Mouse (Mus musculus): ENCODE results near the gene Wnt10b. TPM values are rescaled to one million over a fixed set of nuclear protein-coding genes. Genes with fewer than 3 reads are reported as not detected.
"Not testable (repeated sequence)": the region's sequence is repeated elsewhere in the genome, so short reads cannot be mapped to it uniquely, and the experiment has no call there.

The Wnt10b gene
- polyA plus RNA-seq (2015; fragmentation: Nextera tagmentation; extraction: Ambion mirVana) = 0.17 TPM in 1 of 2 replicates, not detected in the other

DNA sequence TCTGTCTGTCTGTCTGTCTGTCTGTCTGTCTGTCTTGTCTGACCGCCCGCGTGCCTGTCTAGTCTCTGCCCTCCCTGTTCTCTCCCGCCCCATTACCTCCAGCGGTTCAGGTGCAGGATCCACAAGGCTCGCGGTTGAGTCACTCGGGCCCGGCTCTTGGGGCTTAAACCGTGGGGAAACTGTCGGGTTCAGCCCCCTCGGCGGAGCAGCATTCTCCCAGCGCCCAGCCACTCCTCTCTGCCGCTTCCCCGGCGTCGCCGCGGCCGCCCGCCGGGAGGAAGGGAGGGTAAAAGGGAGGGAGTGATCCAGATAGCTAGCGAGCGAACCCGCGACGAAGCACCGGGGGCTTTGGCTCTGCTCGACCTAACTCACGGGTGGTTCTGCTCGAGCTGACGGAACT, at the start of gene Wnt10b:
Gene Wnt10b (minus strand): TSS at position 389 of the 400 bp plus-strand sequence.
- Histone ChIP-seq H3K27me3 (replicated peaks) (peaks cover 98% of the 10 kb centered on the region), H3K9me3 (no peaks in the 10 kb centered on the region), H3K4me2 (peak within 1 kb of the TSS; percentile 49), H3K4me1 (peaks cover 28% of the 10 kb centered on the region), H3K36me3 (replicated peaks) (no peaks in the 10 kb centered on the region), H3K27ac (no peak within 1 kb of the TSS), H3K4me3 (peak within 1 kb of the TSS; percentile 24), H3K9ac (no peak within 1 kb of the TSS)
- no peak for ATAC-seq (replicated peaks)
- WGBS = under 1% methylated on average over 25 of the region's 33 CpGs

DNA sequence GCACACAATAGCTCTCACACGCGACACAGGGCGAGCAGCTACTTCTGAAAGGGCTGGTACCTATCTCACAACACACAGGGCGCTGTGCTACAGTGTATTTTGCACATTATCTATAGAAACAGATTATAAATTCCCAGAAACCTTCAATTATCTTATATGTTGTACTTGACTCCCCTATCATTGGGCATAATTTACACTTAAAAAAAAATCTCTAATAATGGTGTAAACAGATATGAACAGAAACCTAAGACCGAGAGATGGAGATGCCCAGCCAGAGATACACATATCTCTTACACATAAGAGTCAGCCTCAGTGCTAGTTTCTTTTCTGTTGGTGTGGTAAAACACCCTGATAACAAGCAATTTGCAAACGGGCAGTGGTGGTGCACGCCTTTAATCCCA, 49.7 kb upstream of the Wnt10b start:
- Histone ChIP-seq H3K4me3 (no peak overlapping the region), H3K27me3 (replicated peaks) (no peaks in the 10 kb centered on the region), H3K4me2 (no peak overlapping the region), H3K9ac (no peak overlapping the region), H3K9me3 (no peaks in the 10 kb centered on the region), H3K36me3 (replicated peaks) (peaks cover 9% of the 10 kb centered on the region; the same call in 1 of the 2 replicates), H3K4me1 (peaks cover 19% of the 10 kb centered on the region), H3K27ac (no peak overlapping the region)
- ATAC-seq (replicated peaks) = no peak
- WGBS = 91% methylated on average over 7 of the region's 7 CpGs

DNA sequence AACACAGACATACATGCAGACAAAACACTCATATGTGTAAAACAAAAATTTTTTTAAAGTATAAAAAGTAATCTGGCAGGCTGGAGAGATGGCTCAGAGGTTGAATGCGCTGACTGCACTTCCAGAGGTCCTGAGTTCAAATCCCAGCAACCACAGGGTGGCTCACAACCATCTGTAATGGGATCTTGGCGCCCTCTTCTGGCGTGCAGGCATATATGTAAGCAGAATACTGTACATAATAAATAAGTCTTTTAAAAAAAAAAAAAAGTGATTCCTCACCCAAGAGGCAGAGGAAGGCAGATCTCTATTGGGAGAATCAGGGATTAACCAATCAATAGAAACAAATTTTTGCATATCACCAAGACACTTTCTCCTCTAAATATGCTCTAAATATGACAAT, 45.5 kb upstream of the Wnt10b start:
- Histone ChIP-seq H3K9ac (no peak overlapping the region), H3K27me3 (replicated peaks) (no peaks in the 10 kb centered on the region), H3K36me3 (replicated peaks) (peaks cover 9% of the 10 kb centered on the region; the same call in 1 of the 2 replicates), H3K27ac (no peak overlapping the region), H3K4me3 (no peak overlapping the region), H3K9me3 (no peaks in the 10 kb centered on the region), H3K4me1 (no peaks in the 10 kb centered on the region), H3K4me2 (no peak overlapping the region)
- no peak for ATAC-seq (replicated peaks)
- 71% methylated on average over 3 of the region's 3 CpGs for WGBS

- Histone ChIP-seq H3K27me3 (replicated peaks) (no peaks in the 10 kb centered on the region), H3K9me3 (no peaks in the 10 kb centered on the region), H3K4me1 (no peaks in the 10 kb centered on the region), H3K27ac (no peak overlapping the region), H3K36me3 (replicated peaks) (peaks cover 9% of the 10 kb centered on the region; the same call in 1 of the 2 replicates), H3K4me2 (no peak overlapping the region), H3K4me3 (no peak overlapping the region), H3K9ac (no peak overlapping the region)
- no peak for ATAC-seq (replicated peaks)
- 92% methylated on average over 5 of the region's 5 CpGs for WGBS
Measured at GRCm38 (mm10) chr15:98822147-98822546, 44.2 kb upstream of the Wnt10b start.

DNA sequence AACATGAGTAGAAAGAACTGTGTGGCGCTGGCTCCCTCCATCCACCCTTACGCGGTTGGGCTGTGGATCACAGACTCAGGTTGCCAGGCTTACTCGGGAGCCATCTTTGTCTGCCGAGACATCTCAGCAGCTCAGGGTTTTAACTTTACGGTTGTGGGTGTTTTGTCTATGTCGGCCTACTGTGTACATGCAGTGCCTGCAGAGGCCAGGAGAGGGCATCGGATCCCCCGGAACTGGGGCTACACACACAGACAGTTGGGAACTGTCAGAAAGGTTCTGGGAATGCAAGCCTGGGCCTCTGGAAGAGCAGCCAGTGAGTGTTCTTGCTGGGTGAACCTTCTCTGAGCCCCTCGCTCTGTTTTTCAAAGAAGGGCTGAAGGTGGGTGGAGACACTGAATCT, 43.5 kb upstream of the Wnt10b start:
- H3K4me2 ChIP-seq = no peak overlapping the region
- no peak overlapping the region for H3K9ac ChIP-seq
- H3K27me3 ChIP-seq (replicated peaks) = no peaks in the 10 kb centered on the region
- no peaks in the 10 kb centered on the region for H3K4me1 ChIP-seq
- no peak overlapping the region for H3K4me3 ChIP-seq
- H3K36me3 ChIP-seq (replicated peaks) = peaks cover 9% of the 10 kb centered on the region; the same call in 1 of the 2 replicates
- ATAC-seq (replicated peaks) = no peak
- WGBS = 27% methylated on average over 10 of the region's 10 CpGs
- H3K27ac ChIP-seq = no peak overlapping the region
- no peaks in the 10 kb centered on the region for H3K9me3 ChIP-seq

DNA sequence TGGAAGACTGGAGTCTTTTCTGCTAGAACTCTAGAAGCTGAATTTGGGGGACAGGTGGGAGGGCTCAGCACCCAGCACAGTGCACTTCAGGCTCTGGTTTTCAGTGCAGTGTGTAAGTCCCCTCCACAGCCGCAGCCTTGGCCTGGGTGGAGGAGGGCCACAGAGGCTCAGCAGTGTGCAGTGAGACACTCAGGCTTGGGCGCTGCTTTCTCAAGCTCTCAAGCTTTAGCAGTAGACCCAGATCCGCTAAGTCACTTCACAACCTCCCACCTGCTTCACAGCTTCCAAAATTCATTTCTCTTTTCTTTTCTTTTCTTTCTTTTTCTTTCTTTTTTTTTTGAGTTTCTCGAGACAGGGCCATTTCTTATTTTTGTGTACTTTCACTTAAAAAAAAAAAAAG, 43.0 kb upstream of the Wnt10b start:
- Histone ChIP-seq H3K36me3 (replicated peaks) (peaks cover 9% of the 10 kb centered on the region; the same call in 1 of the 2 replicates), H3K27ac (no peak overlapping the region), H3K4me3 (no peak overlapping the region), H3K27me3 (replicated peaks) (no peaks in the 10 kb centered on the region), H3K4me2 (no peak overlapping the region), H3K4me1 (no peaks in the 10 kb centered on the region), H3K9me3 (no peaks in the 10 kb centered on the region), H3K9ac (no peak overlapping the region)
- ATAC-seq (replicated peaks) = no peak
- 84% methylated on average over 4 of the region's 4 CpGs for WGBS

DNA sequence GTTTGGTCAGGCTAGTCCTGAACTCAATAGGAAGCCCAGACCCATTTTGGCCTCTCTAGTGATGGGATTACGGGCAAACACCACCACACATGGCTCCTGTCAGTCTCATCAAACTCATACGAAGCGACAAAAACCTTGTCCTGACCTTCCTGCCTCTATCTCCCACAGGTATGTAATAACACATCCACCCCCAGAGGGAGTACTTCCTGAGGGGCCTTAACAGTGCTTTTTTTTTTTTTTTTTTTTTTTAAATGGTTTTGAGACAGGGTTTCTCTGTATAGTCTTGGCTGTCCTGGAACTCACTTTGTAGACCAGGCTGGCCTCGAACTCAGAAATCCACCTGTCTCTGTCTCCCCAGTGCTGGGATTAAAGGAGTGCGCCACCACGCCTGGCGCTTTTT, 40.2 kb upstream of the Wnt10b start:
- H3K36me3 ChIP-seq (replicated peaks) = peaks cover 13% of the 10 kb centered on the region; the same call in 1 of the 2 replicates

GRCm38 (mm10) chr15:98812741-98813424, 34.9 kb upstream of the Wnt10b start:
- no peak overlapping the region for H3K27ac ChIP-seq
- H3K4me1 ChIP-seq = peaks cover 12% of the 10 kb centered on the region
- H3K4me3 ChIP-seq = no peak overlapping the region
- no peak overlapping the region for H3K9ac ChIP-seq
- H3K9me3 ChIP-seq = no peaks in the 10 kb centered on the region
- peaks cover 25% of the 10 kb centered on the region for H3K27me3 ChIP-seq (replicated peaks)
- no peak overlapping the region for H3K4me2 ChIP-seq
- peaks cover 20% of the 10 kb centered on the region; the same call in 1 of the 2 replicates for H3K36me3 ChIP-seq (replicated peaks)
- no peak for ATAC-seq (replicated peaks)
- 85% methylated on average over 20 of the region's 20 CpGs for WGBS

More for the DNA sequence above, 40.2 kb upstream of the Wnt10b start:
- Histone ChIP-seq H3K27ac (no peak overlapping the region), H3K4me1 (no peaks in the 10 kb centered on the region), H3K4me2 (no peak overlapping the region), H3K9ac (no peak overlapping the region), H3K4me3 (no peak overlapping the region), H3K27me3 (replicated peaks) (no peaks in the 10 kb centered on the region), H3K9me3 (no peaks in the 10 kb centered on the region)
- ATAC-seq (replicated peaks) = no peak
- 89% methylated on average over 7 of the region's 7 CpGs for WGBS

DNA sequence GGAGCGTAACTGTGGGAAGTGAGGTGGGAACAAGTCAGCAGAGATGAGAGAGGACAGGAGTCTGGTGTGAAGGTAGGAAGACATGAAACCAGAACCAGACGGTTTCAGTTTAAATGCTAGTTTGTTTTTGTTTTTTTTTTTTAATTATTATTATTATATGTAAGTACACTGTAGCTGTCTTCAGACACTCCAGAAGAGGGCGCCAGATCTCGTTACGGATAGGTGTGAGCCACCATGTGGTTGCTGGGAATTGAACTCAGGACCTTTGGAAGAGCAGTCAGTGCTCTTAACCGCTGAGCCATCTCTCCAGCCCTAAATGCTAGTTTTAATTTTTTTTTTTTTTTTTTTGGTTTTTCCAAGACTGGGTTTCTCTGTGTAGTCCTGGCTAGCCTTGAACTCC, 32.3 kb upstream of the Wnt10b start:
- H3K27me3 ChIP-seq (replicated peaks) = peaks cover 52% of the 10 kb centered on the region

GRCm38 (mm10) chr15:98809390-98809789, 31.4 kb upstream of the Wnt10b start, which contains the start of gene Ddn:
Gene Ddn (minus strand): TSS chr15:98809490.
- no peaks in the 10 kb centered on the region for H3K9me3 ChIP-seq
- H3K9ac ChIP-seq = peak within 1 kb of the TSS; percentile 39; the same call in 1 of the 2 replicates
- peak within 1 kb of the TSS; percentile 48 for H3K4me3 ChIP-seq
- H3K4me1 ChIP-seq = peaks cover 46% of the 10 kb centered on the region
- peak within 1 kb of the TSS; percentile 79 for H3K4me2 ChIP-seq
- 0 out of 2 replicates have a peak within 1 kb of the TSS, but pooled peaks have one; percentile 11 for H3K27ac ChIP-seq
- H3K36me3 ChIP-seq (replicated peaks) = peaks cover 17% of the 10 kb centered on the region; the same call in 1 of the 2 replicates
- peaks cover 60% of the 10 kb centered on the region for H3K27me3 ChIP-seq (replicated peaks)
- ATAC-seq (replicated peaks) = no peak
- WGBS = 68% methylated on average over 3 of the region's 3 CpGs

More for the DNA sequence above, 32.3 kb upstream of the Wnt10b start:
- not testable (repeated sequence) for H3K4me2 ChIP-seq; H3K4me3 ChIP-seq; H3K9me3 ChIP-seq; H3K27ac ChIP-seq; ATAC-seq (replicated peaks); H3K9ac ChIP-seq
- Histone ChIP-seq H3K4me1 (peaks cover 38% of the 10 kb centered on the region), H3K36me3 (replicated peaks) (peaks cover 17% of the 10 kb centered on the region; the same call in 1 of the 2 replicates)
- 86% methylated on average over 6 of the region's 6 CpGs for whole genome bisulfite sequencing

DNA sequence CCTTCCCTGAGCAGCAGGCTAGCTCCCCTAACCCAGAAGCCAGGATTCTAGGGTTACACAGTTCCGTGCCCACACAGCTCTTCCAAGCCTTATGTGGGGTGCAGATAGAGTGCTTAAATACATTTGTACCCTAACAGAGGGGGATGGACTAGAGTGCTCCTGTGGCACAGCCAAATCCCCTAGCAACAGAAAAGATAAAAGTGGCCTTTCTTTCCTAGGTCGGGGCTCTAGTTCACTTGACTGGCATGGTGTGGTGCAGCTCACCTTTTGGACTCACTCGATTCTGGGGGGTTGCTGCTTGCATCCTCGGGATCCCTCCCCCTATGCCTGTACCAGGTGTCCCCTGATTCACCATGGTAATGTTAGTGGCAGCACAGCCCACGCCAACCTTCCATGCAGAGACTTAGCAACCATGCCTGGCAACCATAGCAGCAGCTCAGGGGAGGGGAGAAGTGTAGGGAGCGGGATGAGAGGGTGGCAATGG, 30.7 kb upstream of the Wnt10b start:
- Histone ChIP-seq H3K9ac (peak overlapping the region; percentile 39; the same call in 1 of the 2 replicates), H3K27me3 (replicated peaks) (peaks cover 66% of the 10 kb centered on the region), H3K9me3 (no peaks in the 10 kb centered on the region), H3K4me3 (peak overlapping the region; percentile 48), H3K27ac (0 out of 2 replicates have a peak overlapping the region, but pooled peaks have one; percentile 11), H3K4me1 (peaks cover 53% of the 10 kb centered on the region), H3K36me3 (replicated peaks) (peaks cover 12% of the 10 kb centered on the region; the same call in 1 of the 2 replicates), H3K4me2 (peak overlapping the region; percentile 79)
- ATAC-seq (replicated peaks) = peak; percentile 44; the same call in 1 of the 2 replicates
- 5% methylated on average over 6 of the region's 6 CpGs for WGBS

DNA sequence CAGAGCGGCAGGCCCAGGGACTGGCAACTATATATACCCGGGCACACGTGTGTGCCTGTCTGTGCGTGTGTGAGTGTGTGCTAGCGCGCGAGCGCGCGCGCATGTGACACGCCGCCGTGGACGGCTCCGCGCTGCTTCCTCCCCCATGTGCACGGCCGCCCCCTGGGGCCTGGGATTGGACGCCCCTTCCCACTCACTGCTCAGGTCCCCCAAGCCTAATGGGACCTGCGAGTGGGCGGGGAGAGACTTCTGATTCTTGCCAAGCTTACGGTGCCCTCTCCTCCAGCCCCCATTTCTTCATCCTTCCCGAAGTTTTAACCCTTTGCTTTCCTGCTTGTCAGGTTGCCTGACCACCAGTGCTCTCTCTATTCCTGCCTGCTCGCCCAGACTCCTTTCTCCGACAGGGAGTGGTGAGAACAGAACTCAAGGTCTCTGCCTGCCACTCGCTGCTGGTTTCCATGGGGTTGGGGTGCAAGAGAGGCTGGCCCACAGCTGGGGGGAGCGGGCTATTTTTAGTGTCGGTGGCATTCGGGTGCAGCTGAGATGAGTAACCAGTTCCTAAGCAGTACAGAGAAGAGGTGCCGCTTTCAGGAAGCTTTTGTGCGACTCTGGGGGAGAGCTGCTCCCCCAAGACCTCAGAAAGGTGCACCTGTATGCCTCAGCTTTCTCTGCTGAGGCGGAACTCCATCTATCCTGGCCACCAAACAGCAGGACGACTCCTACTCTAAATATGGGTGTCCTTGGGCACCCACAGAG, 30.1 kb upstream of the Wnt10b start:
- under 1% methylated on average over 33 of the region's 34 CpGs for WGBS
- H3K9me3 ChIP-seq = no peaks in the 10 kb centered on the region
- peaks cover 72% of the 10 kb centered on the region for H3K27me3 ChIP-seq (replicated peaks)
- ATAC-seq (replicated peaks) = peak; percentile 40; the same call in 1 of the 2 replicates
- peak overlapping the region; percentile 79 for H3K4me2 ChIP-seq
- H3K4me1 ChIP-seq = peaks cover 54% of the 10 kb centered on the region
- H3K9ac ChIP-seq = peak overlapping the region; percentile 39
- 0 out of 2 replicates have a peak overlapping the region, but pooled peaks have one; percentile 11 for H3K27ac ChIP-seq
- peaks cover 6% of the 10 kb centered on the region; the same call in 1 of the 2 replicates for H3K36me3 ChIP-seq (replicated peaks)
- peak overlapping the region; percentile 48 for H3K4me3 ChIP-seq
